Mouse (Mus musculus): Measurements from ENCODE around the gene Tprn. TPM values are rescaled to one million over a fixed set of nuclear protein-coding genes. Genes with fewer than 3 reads are reported as not detected.

Tprn gene
- polyA plus RNA-seq, 1 experiment from 2014 or later = 5.3 TPM

GRCm38 (mm10) chr2:25287927-25288649 is 25.7 kb downstream of the Tprn start, which contains the start of gene Tmem210:
Tmem210 (plus strand) TSS chr2:25288145.
- 86% methylated on average over 6 of the region's 6 CpGs for WGBS (ENCODE audit: insufficient replicate concordance)
- Histone ChIP-seq H3K4me3 (ENCODE audit: low read depth, low read length) (no peak within 1 kb of the TSS), H3K9ac (replicated peaks) (no peak within 1 kb of the TSS), H3K36me3 (replicated peaks; ENCODE audit: insufficient read depth, low read length) (peaks cover 18% of the 10 kb centered on the region), H3K9me3 (ENCODE audit: low read length) (no peaks in the 10 kb centered on the region), H3K27me3 (ENCODE audit: insufficient read depth, low read length) (peaks cover 49% of the 10 kb centered on the region), H3K27ac (ENCODE audit: low read depth) (no peak within 1 kb of the TSS), H3K4me2 (ENCODE audit: low read depth, low read length) (no peak within 1 kb of the TSS), H3K4me1 (ENCODE audit: insufficient read depth) (peaks cover 12% of the 10 kb centered on the region)
- no peak for ATAC-seq
- no peak for TF ChIP-seq EP300 (IDR thresholded peaks at IDR 0.05; ENCODE audit: low read depth)
- no peak for TF ChIP-seq CTCF (IDR thresholded peaks at IDR 0.05; ENCODE audit: low read depth)
- no peak for DNase-seq

- no peak for DNase-seq
- TF ChIP-seq CTCF (IDR thresholded peaks at IDR 0.05; ENCODE audit: low read depth) = no peak
- no peak for TF ChIP-seq EP300 (IDR thresholded peaks at IDR 0.05; ENCODE audit: low read depth)
- Histone ChIP-seq H3K4me3 (ENCODE audit: low read depth, low read length) (no peak overlapping the region), H3K9me3 (ENCODE audit: low read length) (no peaks in the 10 kb centered on the region), H3K4me1 (ENCODE audit: insufficient read depth) (peaks cover 12% of the 10 kb centered on the region), H3K36me3 (replicated peaks; ENCODE audit: insufficient read depth, low read length) (peaks cover 14% of the 10 kb centered on the region), H3K27me3 (ENCODE audit: insufficient read depth, low read length) (peaks cover 49% of the 10 kb centered on the region), H3K27ac (ENCODE audit: low read depth) (no peak overlapping the region), H3K9ac (replicated peaks) (no peak overlapping the region), H3K4me2 (ENCODE audit: low read depth, low read length) (no peak overlapping the region)
- WGBS (ENCODE audit: insufficient replicate concordance) = 62% methylated on average over 7 of the region's 7 CpGs
- no peak for ATAC-seq
Measured at GRCm38 (mm10) chr2:25288734-25289345, 26.4 kb downstream of the Tprn start.

GRCm38 (mm10) chr2:25289651-25290050 is 27.2 kb downstream of the Tprn start, which contains the start of gene Lrrc26:
Lrrc26 (plus strand) TSS chr2:25289915.
- Histone ChIP-seq H3K4me2 (ENCODE audit: low read depth, low read length) (0 out of 2 replicates have a peak within 1 kb of the TSS, but pooled peaks have one; percentile 7), H3K9ac (replicated peaks) (no peak within 1 kb of the TSS), H3K27me3 (ENCODE audit: insufficient read depth, low read length) (peaks cover 49% of the 10 kb centered on the region), H3K27ac (ENCODE audit: low read depth) (no peak within 1 kb of the TSS), H3K36me3 (replicated peaks; ENCODE audit: insufficient read depth, low read length) (peaks cover 8% of the 10 kb centered on the region), H3K4me1 (ENCODE audit: insufficient read depth) (peaks cover 12% of the 10 kb centered on the region), H3K9me3 (ENCODE audit: low read length) (no peaks in the 10 kb centered on the region), H3K4me3 (ENCODE audit: low read depth, low read length) (no peak within 1 kb of the TSS)
- TF ChIP-seq EP300 (IDR thresholded peaks at IDR 0.05; ENCODE audit: low read depth) (no peak), CTCF (IDR thresholded peaks at IDR 0.05; ENCODE audit: low read depth) (no peak)
- 11% methylated on average over 11 of the region's 11 CpGs for WGBS (ENCODE audit: insufficient replicate concordance)
- ATAC-seq (no peak), DNase-seq (no peak)

GRCm38 (mm10) chr2:25290101-25290815 is 27.8 kb downstream of the Tprn start:
- no peak overlapping the region for H3K27ac ChIP-seq (ENCODE audit: low read depth)
- H3K9me3 ChIP-seq (ENCODE audit: low read length) = no peaks in the 10 kb centered on the region
- no peak overlapping the region for H3K4me3 ChIP-seq (ENCODE audit: low read depth, low read length)
- peaks cover 49% of the 10 kb centered on the region for H3K27me3 ChIP-seq (ENCODE audit: insufficient read depth, low read length)
- no peak for DNase-seq
- H3K36me3 ChIP-seq (replicated peaks; ENCODE audit: insufficient read depth, low read length) = peaks cover 3% of the 10 kb centered on the region; the same call in 1 of the 2 replicates
- peaks cover 12% of the 10 kb centered on the region for H3K4me1 ChIP-seq (ENCODE audit: insufficient read depth)
- 3% methylated on average over 54 of the region's 54 CpGs for WGBS (ENCODE audit: insufficient replicate concordance)
- no peak overlapping the region for H3K9ac ChIP-seq (replicated peaks)
- TF ChIP-seq EP300 (IDR thresholded peaks at IDR 0.05; ENCODE audit: low read depth) (no peak), CTCF (IDR thresholded peaks at IDR 0.05; ENCODE audit: low read depth) (no peak)
- ATAC-seq = no peak
- 0 out of 2 replicates have a peak overlapping the region, but pooled peaks have one; percentile 7 for H3K4me2 ChIP-seq (ENCODE audit: low read depth, low read length)

GRCm38 (mm10) chr2:25290816-25291130 is 28.4 kb downstream of the Tprn start:
- 3% methylated on average over 18 of the region's 18 CpGs for WGBS (ENCODE audit: insufficient replicate concordance)
- ATAC-seq (no peak), DNase-seq (no peak)
- no peak overlapping the region for H3K27ac ChIP-seq (ENCODE audit: low read depth)
- no peak overlapping the region for H3K4me3 ChIP-seq (ENCODE audit: low read depth, low read length)
- no peaks in the 10 kb centered on the region for H3K36me3 ChIP-seq (replicated peaks; ENCODE audit: insufficient read depth, low read length)
- H3K9me3 ChIP-seq (ENCODE audit: low read length) = no peaks in the 10 kb centered on the region
- TF ChIP-seq CTCF (IDR thresholded peaks at IDR 0.05; ENCODE audit: low read depth) = no peak
- TF ChIP-seq EP300 (IDR thresholded peaks at IDR 0.05; ENCODE audit: low read depth) = no peak
- H3K4me1 ChIP-seq (ENCODE audit: insufficient read depth) = peaks cover 12% of the 10 kb centered on the region
- peaks cover 49% of the 10 kb centered on the region for H3K27me3 ChIP-seq (ENCODE audit: insufficient read depth, low read length)
- no peak overlapping the region for H3K9ac ChIP-seq (replicated peaks)
- H3K4me2 ChIP-seq (ENCODE audit: low read depth, low read length) = no peak overlapping the region
